1 mouse cellular context compared by ENCODE assay signal in the genomic region with DNA sequence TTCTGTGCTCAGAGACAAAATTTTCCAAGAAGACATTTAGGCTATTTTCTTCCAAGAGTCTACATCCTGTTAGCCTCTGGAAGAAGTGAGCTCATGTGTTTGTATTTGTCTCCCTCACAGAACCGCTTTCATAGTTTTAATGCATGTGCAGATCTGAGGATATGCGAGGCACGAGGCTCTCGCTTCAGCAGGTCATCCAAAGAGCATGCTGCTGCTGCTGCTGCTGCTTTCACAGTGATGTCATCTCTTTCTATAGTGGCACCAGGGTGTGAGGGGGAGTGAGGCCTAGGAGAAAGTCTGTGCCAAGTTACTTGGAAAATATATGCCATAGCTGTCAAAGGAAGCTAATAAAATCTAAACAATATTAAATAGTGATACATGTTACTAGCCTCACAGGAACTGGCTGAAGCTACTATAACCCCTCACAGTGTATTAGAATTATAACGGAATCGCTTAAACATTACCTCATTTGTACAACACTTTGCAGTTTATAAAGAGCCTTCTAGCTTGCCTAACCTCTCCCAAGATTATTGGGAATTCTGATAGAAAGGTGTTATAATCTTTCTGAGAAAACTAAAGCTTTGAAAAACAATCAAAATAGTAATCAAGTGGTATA.
TF ChIP-seq lines count a peak whose summit lies in the region.

No protein-coding gene starts in this region.

TF ChIP-seq in CH12.LX, 34 proteins besides CTCF, POLR2A, EP300 and RAD21:
- TF ChIP-seq E2F4 (IDR thresholded peaks at IDR 0.05; ENCODE audit: insufficient replicate concordance, low read depth, low read length) (no peak), NRF1 (IDR thresholded peaks at IDR 0.05; ENCODE audit: low read depth, low read length) (no peak), USF2 (conservative IDR thresholded peaks at IDR 0.05; ENCODE audit: low read depth, low read length) (no peak), BHLHE40 (IDR thresholded peaks at IDR 0.05; ENCODE audit: low read depth, low read length) (peak; percentile 27; the same call in 1 of the 2 replicates), CHD2 (IDR thresholded peaks at IDR 0.05; ENCODE audit: low read length) (no peak)
